Mouse (Mus musculus) testis, adult 2 months (tissue): ENCODE measurements around the gene Pex7. TPM values are rescaled to one million over a fixed set of nuclear protein-coding genes. Genes with fewer than 3 reads are reported as not detected.

ENCODE experiments used
- H3K27ac ChIP-seq: fragments of 200-500 bp; 2 replicates; pipeline ENCODE4 v1.5.1; 2012; ENCODE audit warnings: low read depth, low read length; ENCODE audit not compliant: control insufficient read depth, insufficient read depth
- H3K27me3 ChIP-seq: fragments of 200-500 bp; 2 replicates; pipeline ENCODE4 v1.6.1; 2012; ENCODE audit warnings: mild to moderate bottlenecking, low read length, moderate library complexity; ENCODE audit not compliant: control insufficient read depth, insufficient read depth
- H3K36me3 ChIP-seq: fragments of 200-500 bp; 2 replicates; pipeline ENCODE4 v1.6.1; 2012; ENCODE audit warnings: mild to moderate bottlenecking, low read length; ENCODE audit not compliant: control insufficient read depth, insufficient read depth
- H3K4me1 ChIP-seq: fragments of 200-500 bp; 2 replicates; pipeline ENCODE4 v1.6.1; 2012; ENCODE audit warnings: low read length; ENCODE audit not compliant: control insufficient read depth, insufficient read depth
- H3K4me3 ChIP-seq: fragments of 200-500 bp; 2 replicates; pipeline ENCODE4 v1.5.1; 2012; ENCODE audit warnings: low read depth, mild to moderate bottlenecking, low read length, moderate library complexity, mixed read lengths; ENCODE audit not compliant: control insufficient read depth
- CTCF ChIP-seq: fragments of 200-500 bp; IDR thresholded peaks from 2 replicates; pipeline ENCODE4 v1.5.1; 2012; ENCODE audit warnings: low read depth, mild to moderate bottlenecking, inconsistent platforms, low read length, moderate library complexity; ENCODE audit not compliant: control insufficient read depth, insufficient read depth, insufficient replicate concordance
- POLR2A ChIP-seq: fragments of 200-500 bp; IDR thresholded peaks from 2 replicates; pipeline ENCODE4 v1.6.1; 2012; ENCODE audit warnings: low read depth, mild to moderate bottlenecking, inconsistent platforms, low read length, moderate library complexity; ENCODE audit not compliant: control insufficient read depth
- polyA plus RNA-seq: library from polyadenylated mRNA; depleted of rRNA; stranded (reverse); fragments of >200 nt; gene quantifications from 2 replicates; pipeline ENCODE4 v1.2.3, GENCODE M21; 2012

Gene Pex7
- polyA plus RNA-seq, 1 experiment, result 19.8 TPM

- H3K36me3 ChIP-seq, result no peaks in the 10 kb centered on the region
- H3K4me3 ChIP-seq, result no peak overlapping the region
- TF ChIP-seq CTCF, result no peak
- TF ChIP-seq POLR2A, result no peak
- H3K4me1 ChIP-seq, result no peaks in the 10 kb centered on the region
- H3K27me3 ChIP-seq, result no peaks in the 10 kb centered on the region
- H3K27ac ChIP-seq, result no peak overlapping the region
Measured at GRCm38 (mm10) chr10:19947441-19947840, 40.0 kb upstream of the Pex7 start.

GRCm38 (mm10) chr10:19946644-19947043 lies 39.2 kb upstream of the Pex7 start:
- no peak for TF ChIP-seq CTCF
- no peak for TF ChIP-seq POLR2A
- Histone ChIP-seq H3K27me3 (no peaks in the 10 kb centered on the region), H3K36me3 (no peaks in the 10 kb centered on the region), H3K4me1 (no peaks in the 10 kb centered on the region), H3K4me3 (no peak overlapping the region), H3K27ac (no peak overlapping the region)

GRCm38 (mm10) chr10:19945651-19946050 lies 38.2 kb upstream of the Pex7 start:
- no peaks in the 10 kb centered on the region for H3K36me3 ChIP-seq
- H3K27ac ChIP-seq, result no peak overlapping the region
- H3K4me3 ChIP-seq, result no peak overlapping the region
- H3K27me3 ChIP-seq, result no peaks in the 10 kb centered on the region
- TF ChIP-seq CTCF (no peak), POLR2A (no peak)
- no peaks in the 10 kb centered on the region for H3K4me1 ChIP-seq

- no peaks in the 10 kb centered on the region for H3K36me3 ChIP-seq
- no peak overlapping the region for H3K27ac ChIP-seq
- TF ChIP-seq POLR2A (no peak), CTCF (no peak)
- H3K27me3 ChIP-seq, result no peaks in the 10 kb centered on the region
- H3K4me3 ChIP-seq, result no peak overlapping the region
- no peaks in the 10 kb centered on the region for H3K4me1 ChIP-seq
Measured at GRCm38 (mm10) chr10:19942621-19943020, 35.1 kb upstream of the Pex7 start.

GRCm38 (mm10) chr10:19941914-19942313 lies 34.4 kb upstream of the Pex7 start:
- no peak overlapping the region for H3K4me3 ChIP-seq
- H3K4me1 ChIP-seq, result no peaks in the 10 kb centered on the region
- no peak for TF ChIP-seq POLR2A
- no peak for TF ChIP-seq CTCF
- no peaks in the 10 kb centered on the region for H3K27me3 ChIP-seq
- no peak overlapping the region for H3K27ac ChIP-seq
- H3K36me3 ChIP-seq, result no peaks in the 10 kb centered on the region

DNA sequence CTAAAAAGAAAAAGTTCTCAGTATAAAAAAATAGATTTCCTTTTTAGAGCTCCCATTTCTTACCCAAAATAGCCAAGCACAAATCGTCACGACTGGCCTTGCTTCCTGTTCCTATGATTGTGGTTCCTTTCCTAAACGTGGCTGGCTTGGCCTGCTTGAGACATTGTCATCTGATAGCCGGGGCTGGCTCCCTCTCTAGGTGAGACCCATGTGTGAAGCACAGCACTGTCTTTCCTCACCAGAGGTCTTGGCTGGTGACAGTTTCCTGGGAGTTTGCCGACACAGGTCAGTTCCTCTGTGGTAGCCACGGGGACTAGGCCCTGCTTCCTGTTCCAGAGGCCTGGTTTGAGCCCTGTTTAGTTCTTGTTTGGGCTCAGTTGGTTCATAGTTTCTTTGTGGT lies 33.6 kb upstream of the Pex7 start:
- Histone ChIP-seq H3K4me1 (no peaks in the 10 kb centered on the region), H3K27me3 (no peaks in the 10 kb centered on the region), H3K27ac (no peak overlapping the region), H3K4me3 (no peak overlapping the region), H3K36me3 (no peaks in the 10 kb centered on the region)
- TF ChIP-seq POLR2A (no peak), CTCF (no peak)

GRCm38 (mm10) chr10:19940626-19941025 lies 33.1 kb upstream of the Pex7 start:
- Histone ChIP-seq H3K4me3 (no peak overlapping the region), H3K27me3 (no peaks in the 10 kb centered on the region), H3K4me1 (no peaks in the 10 kb centered on the region), H3K27ac (no peak overlapping the region), H3K36me3 (no peaks in the 10 kb centered on the region)
- no peak for TF ChIP-seq POLR2A
- TF ChIP-seq CTCF, result no peak

- Histone ChIP-seq H3K36me3 (no peaks in the 10 kb centered on the region), H3K27me3 (no peaks in the 10 kb centered on the region), H3K4me1 (no peaks in the 10 kb centered on the region), H3K27ac (no peak overlapping the region), H3K4me3 (no peak overlapping the region)
- TF ChIP-seq CTCF (no peak), POLR2A (no peak)
Measured at GRCm38 (mm10) chr10:19940127-19940526, 32.6 kb upstream of the Pex7 start.
